In the genomic region with DNA sequence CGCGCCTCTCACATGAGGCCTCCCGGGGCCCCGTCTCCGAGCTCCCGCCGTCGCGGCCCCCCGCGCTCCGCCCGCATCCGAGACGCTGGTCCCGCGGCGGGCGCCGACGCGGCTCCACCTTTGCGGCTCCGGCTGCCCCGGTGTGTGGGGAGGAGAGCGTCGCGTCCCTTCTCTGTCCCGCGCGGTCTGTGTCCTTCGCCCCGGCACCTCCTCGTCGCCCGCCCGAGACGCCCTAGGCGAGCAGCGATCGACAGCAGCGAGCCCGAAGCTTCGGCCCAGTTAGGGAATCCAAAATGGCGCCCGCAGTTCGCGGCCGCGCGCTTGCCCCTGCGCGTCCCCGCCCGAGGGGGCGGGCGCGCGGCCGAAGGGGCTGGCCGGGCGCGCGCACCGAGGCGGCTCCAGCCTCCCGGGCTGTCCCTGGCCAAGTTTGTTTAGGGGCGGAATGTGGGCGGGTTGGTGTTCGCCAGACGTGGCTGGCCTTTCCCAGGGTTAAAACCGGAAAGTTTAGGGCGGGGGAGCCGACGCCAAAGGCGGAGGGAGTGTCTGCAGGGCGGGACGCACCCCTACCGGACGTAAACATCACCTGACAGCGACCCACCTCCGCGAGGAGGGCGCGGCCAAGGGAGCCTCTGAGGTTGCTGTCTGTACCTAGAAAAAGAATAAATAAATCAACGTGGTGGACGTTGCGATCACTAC, we compare ENCODE assay signal across 8 mouse cellular contexts. TPM values are rescaled to one million over a fixed set of nuclear protein-coding genes. Genes with fewer than 3 reads are reported as not detected.
DNase-seq lines count a peak whose midpoint lies in the region; ATAC-seq lines count a peak whose summit lies in the region.

Gene Fbxl3, minus strand, starts transcription at position 329 of the 696 bp plus-strand sequence.

- peak within 1 kb of the TSS; percentile 100 for H3K9ac ChIP-seq in lung, embryonic 16.5 days (ENCODE audit: low read length)

- peak; percentile 74 for DNase-seq in MEL-GATA-1-ER (ENCODE audit: extremely low read depth, low read depth)
- peak; percentile 85 for DNase-seq in cerebellum, adult 8-10 months
- peak; percentile 90 for DNase-seq in forelimb bud, embryonic 11.5 days (ENCODE audit: low read depth, low spot score)
- peak; percentile 59 for DNase-seq in layer of hippocampus, adult 9-10 months (ENCODE audit: low spot score)
- peak; percentile 61 for DNase-seq in ovary, postnatal 10 days (ENCODE audit: low spot score)
- DNase-seq in thymus, postnatal 10 days (ENCODE audit: low spot score in 2 of 2) = peak; percentile 77 to 82

- no peaks in the 10 kb centered on the region for H3K27me3 ChIP-seq in lung, embryonic 16.5 days (ENCODE audit: control insufficient read depth, insufficient read depth, low read depth, low read length)

- peak within 1 kb of the TSS; percentile 79 for H3K4me2 ChIP-seq in lung, embryonic 16.5 days (ENCODE audit: low read depth, low read length)

- peak within 1 kb of the TSS; percentile 84 for H3K4me3 ChIP-seq in lung, embryonic 16.5 days (ENCODE audit: low read length)

- H3K36me3 ChIP-seq in lung, embryonic 16.5 days (ENCODE audit: control insufficient read depth, insufficient read depth, low read length) = peaks cover 7% of the 10 kb centered on the region

- no peaks in the 10 kb centered on the region for H3K9me3 ChIP-seq in lung, embryonic 16.5 days (ENCODE audit: control insufficient read depth, low read length)

- WGBS in lung, embryonic 16.5 days = under 1% methylated on average over 62 of the region's 88 CpGs

- H3K27ac ChIP-seq in lung, embryonic 16.5 days (ENCODE audit: low read length) = peak within 1 kb of the TSS; percentile 100

- H3K4me1 ChIP-seq in lung, embryonic 16.5 days (replicated peaks; ENCODE audit: control insufficient read depth, insufficient read depth, low read length) = peaks cover 19% of the 10 kb centered on the region

- ATAC-seq in hematopoietic stem cell, adult 5-6 weeks (replicated peaks in 1 of 2; ENCODE audit: insufficient read depth in 1 of 2, low FRiP score in 2 of 2, low TSS enrichment in 1 of 2, low read depth in 1 of 2, poor library complexity in 2 of 2, severe bottlenecking in 2 of 2) = peak; percentile 92 to 96
- peak; percentile 95 for ATAC-seq in lung, embryonic 16.5 days (ENCODE audit: low read depth)

RNA-seq across cellular contexts. Expression of gene Fbxl3, which starts in this region (rescaled TPM):
- total RNA-seq in hematopoietic stem cell, adult 5-6 weeks (2017) = 96.4 and 144 TPM in 2 replicates
- polyA plus RNA-seq in lung, embryonic 16.5 days (2015; fragmentation: Nextera tagmentation; extraction: Ambion mirVana) = 22.6 and 24.7 TPM in 2 replicates

Comparison
In these comparisons a context has a peak if more than half of its experiments do, and no peak if none do; other contexts are left out.
1. Peak in every context shown above with its lines: DNase-seq, ATAC-seq, H3K4me3 ChIP-seq and H3K27ac ChIP-seq.